Mouse (Mus musculus) gastrocnemius, adult 2 months (tissue): ENCODE data around the gene Slc8a1. TPM values are rescaled to one million over a fixed set of nuclear protein-coding genes. Genes with fewer than 3 reads are reported as not detected.
A peak's percentile ranks its signal among the peaks of the same experiment; 100 is the strongest.

Source experiments
- DNase-seq: peaks from one replicate; pipeline ENCODE4 v3.0.0; 2022
- H3K27ac ChIP-seq: fragments of 200-600 bp; 2 replicates; pipeline ENCODE4 v1.8.1; 2022; ENCODE audit warnings: mild to moderate bottlenecking
- H3K4me3 ChIP-seq: fragments of 200-600 bp; 2 replicates; pipeline ENCODE4 v1.8.1; 2022; ENCODE audit warnings: mild to moderate bottlenecking, moderate library complexity
- CTCF ChIP-seq: fragments of 200-600 bp; IDR thresholded peaks from 2 replicates; pipeline ENCODE4 v1.8.1; 2022; ENCODE audit warnings: antibody characterized with exemption, mild to moderate bottlenecking, moderate library complexity
- intact Hi-C: fragments of 180-260 bp; cut with DNase I; formaldehyde crosslinking; loops from one replicate; pipeline ENCODE4 v1.15.1; 2025
- total RNA-seq, 2 experiments: library from RNA; stranded (reverse); gene quantifications; 2 replicates each; pipeline ENCODE4 v1.2.3; 2021

Gene Slc8a1
- total RNA-seq, 2 experiments from 2014 or later, result 15.9 to 19.9 TPM

DNA sequence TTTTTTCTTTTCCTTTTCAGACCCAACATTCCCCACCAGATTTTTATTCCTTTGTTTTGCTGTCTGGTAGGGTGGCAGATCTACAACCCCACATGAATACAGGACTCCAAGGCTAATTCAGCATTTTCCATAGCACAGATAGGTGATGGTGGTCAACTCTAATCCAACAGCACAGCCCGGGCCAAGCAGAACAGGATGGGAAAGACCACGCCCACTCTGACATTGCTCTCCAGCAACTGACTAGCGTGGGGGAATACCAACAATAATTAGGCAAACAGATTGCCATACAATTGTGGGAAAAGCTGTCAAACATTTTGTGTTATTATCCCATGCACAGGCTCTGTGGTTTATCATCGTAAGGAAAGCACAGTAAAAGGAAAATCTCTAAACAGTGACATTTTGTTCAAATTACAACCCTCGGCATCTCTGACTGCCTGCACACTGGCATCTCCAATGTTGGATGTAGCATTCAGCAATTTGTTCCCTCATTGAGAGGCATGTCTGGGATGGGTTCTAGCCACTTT lies 233.0 kb downstream of the Slc8a1 start:
- Histone ChIP-seq H3K27ac (no peak overlapping the region), H3K4me3 (no peak overlapping the region)
- no peak for DNase-seq
- intact Hi-C loops, result no loop called here
- TF ChIP-seq CTCF, result no peak

DNA sequence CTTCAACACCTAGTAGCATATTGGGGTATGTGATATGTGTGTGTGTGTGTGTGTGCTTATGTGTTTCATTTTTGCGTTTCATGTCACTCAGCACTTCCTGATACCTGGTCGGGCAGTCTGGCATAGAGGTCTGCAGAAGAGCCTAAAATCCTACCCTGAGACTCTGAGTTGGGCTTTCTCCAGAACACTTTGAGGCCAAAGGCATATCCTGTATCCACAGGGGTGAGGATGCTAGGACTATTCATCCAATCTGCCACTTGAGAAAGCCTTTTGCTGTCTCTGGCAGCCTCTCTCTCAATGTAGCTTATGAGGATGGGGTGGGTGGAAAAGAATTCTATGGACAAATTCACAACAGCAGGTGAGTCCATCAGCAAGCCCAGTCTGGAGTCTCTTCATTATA lies 234.1 kb downstream of the Slc8a1 start:
- Histone ChIP-seq H3K27ac (no peak overlapping the region), H3K4me3 (no peak overlapping the region)
- no peak for TF ChIP-seq CTCF
- intact Hi-C loops, result no loop called here
- DNase-seq, result no peak

DNA sequence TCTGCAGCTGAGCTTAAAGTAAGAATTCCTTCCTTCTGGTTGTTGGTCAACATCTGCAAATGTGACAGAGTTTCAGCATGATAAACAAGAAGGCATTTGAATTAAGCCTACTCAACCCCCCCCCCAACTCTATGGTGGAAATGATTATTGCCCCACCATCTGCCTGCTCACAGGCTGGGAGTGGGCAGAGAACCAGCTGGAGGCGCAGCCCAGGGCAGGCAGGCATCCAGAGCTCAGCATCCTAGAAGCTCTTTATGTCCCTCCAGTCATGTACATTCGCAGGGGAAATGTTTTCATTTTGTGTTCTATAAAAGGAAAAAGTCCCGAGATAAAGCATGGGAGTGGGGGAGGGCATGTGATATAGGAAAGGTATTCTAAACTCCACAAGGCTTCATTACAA lies 235.4 kb downstream of the Slc8a1 start:
- DNase-seq, result no peak
- no peak overlapping the region for H3K27ac ChIP-seq
- intact Hi-C loops, result no loop called here
- TF ChIP-seq CTCF, result no peak
- no peak overlapping the region for H3K4me3 ChIP-seq

DNA sequence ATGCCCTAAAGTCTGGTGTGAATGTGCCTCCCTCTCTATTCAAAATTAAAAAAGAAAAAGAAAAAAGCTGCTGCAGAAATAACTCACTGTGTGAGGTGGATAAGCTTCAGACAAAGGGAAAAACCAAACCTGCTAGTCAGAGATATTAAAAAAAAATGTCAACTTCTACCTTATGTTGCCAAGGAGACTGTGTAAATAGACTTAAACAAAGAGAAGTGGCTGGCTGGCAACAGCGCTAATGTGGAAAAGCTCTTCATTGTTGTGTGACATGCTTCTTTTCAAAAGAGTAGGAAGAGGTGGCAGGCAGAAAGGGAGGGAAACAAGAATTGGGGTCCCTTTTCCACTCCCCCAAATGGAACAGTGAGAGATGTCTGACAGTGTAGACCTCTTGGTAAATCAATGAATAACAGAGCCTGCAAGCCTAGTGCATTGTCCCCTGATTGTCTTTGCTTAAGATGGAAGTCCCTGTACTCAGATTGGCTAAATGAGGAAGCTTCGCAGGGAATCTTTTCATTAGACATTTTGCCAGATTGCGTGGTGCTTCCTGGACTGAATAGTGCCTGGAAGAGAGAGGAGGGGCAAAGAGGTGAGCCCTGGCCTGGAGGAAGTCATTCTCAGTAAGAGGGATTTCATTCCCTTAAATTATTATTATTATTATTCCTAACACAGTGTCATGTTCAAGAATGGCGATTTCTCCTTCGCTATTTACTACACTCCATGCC lies 237.3 kb downstream of the Slc8a1 start:
- no peak for TF ChIP-seq CTCF
- no peak for DNase-seq
- Histone ChIP-seq H3K4me3 (no peak overlapping the region), H3K27ac (no peak overlapping the region)
- intact Hi-C loops, result no loop called here

DNA sequence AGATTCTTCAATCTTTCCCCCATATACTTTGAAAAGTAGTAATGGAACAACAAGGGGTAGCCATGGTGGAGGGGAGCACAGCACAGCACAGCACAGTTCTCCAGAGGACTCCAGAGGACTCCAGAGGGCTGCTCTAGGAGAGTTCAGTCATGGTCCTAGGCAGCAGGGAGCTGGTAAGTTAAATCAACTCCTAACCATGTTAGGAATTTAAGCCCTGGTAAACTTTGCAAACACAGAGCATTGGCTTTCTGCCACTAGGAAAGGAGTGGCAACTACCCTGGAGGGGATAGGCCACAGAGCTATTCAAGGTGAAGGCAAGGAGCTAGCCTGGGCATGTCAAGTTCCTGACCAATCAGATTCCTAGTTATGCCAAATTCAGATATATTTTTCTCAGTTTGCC lies 240.3 kb downstream of the Slc8a1 start:
- Histone ChIP-seq H3K27ac (no peak overlapping the region), H3K4me3 (no peak overlapping the region)
- TF ChIP-seq CTCF, result no peak
- no peak for DNase-seq
- intact Hi-C loops, result no loop called here

DNA sequence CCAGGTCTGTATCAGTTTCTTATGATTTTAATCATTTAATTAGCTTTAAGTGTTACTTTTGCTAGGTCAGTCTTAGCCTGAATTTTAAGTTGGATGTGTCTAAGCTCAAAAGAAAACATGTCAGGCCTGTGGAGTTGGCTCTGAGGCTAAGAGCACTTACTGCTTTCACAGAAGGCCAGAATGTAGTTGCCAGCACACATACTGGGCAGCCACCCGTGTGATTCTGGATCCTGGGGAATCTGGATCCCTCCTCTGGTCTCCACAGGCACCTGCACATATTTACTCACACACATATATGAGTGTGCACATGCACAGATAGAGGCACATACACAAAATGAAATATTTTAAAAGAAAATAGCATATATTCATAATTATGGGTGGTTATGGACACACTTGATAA lies 241.6 kb downstream of the Slc8a1 start:
- DNase-seq, result no peak
- intact Hi-C loops, result no loop called here
- no peak for TF ChIP-seq CTCF
- Histone ChIP-seq H3K27ac (no peak overlapping the region), H3K4me3 (no peak overlapping the region)

DNA sequence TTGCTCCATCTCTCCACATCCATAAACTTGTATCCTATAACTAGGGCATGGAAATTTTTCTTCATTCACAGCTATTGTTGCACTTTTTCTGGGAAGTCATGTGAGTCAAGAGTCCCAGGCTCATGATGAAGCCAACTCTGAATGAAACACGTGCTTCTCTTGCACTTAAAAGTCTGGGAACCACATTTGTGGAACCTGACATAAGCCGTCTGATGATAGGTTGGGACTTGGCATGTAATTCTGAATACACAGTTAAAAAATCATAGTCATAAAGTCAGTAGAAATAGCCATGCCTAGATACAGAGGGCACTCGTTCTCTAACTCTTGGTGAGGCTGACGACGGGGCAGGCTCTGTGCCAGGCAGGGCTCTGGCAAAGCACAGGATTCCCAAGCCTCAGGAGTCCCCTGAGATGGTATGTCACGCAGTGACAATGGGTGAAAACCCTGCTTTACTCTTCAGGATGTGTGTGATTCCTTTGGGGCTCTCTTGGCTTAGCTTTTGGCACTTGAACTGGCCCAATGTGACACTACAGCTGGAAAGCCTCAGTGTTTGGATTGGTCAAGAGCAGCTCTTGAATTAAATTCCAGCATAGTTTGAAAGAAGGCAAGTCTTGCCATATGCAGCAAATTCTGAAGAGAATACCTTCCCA lies 245.8 kb downstream of the Slc8a1 start:
- TF ChIP-seq CTCF, result no peak
- Histone ChIP-seq H3K4me3 (no peak overlapping the region), H3K27ac (no peak overlapping the region)
- intact Hi-C loops, result no loop called here
- DNase-seq, result peak; percentile 36

DNA sequence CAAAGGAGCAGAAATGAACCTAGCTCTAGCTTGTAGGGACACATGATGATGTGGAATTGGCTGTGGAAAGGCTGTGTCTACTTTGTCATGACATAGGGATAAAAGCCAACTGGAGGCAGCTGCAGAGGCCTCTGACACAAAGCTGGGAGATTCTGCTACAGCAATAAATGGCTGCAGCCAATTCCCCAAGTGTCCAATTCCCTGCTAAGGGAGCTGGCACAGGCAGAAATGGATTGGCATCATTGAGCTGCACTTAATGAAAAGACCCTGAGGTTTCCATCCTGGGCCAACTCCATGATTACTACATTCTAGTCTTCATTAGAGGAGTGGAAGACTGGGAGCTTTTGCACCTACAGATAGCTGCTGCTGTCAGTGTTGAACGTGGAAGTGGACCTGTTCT lies 251.8 kb downstream of the Slc8a1 start:
- H3K27ac ChIP-seq, result no peak overlapping the region
- no peak for DNase-seq
- no peak for TF ChIP-seq CTCF
- H3K4me3 ChIP-seq, result no peak overlapping the region
- intact Hi-C loops, result loop anchor here (10.0 kb wide), 1 partner anchor 178 kb away; no protein-coding TSS in a partner anchor

DNA sequence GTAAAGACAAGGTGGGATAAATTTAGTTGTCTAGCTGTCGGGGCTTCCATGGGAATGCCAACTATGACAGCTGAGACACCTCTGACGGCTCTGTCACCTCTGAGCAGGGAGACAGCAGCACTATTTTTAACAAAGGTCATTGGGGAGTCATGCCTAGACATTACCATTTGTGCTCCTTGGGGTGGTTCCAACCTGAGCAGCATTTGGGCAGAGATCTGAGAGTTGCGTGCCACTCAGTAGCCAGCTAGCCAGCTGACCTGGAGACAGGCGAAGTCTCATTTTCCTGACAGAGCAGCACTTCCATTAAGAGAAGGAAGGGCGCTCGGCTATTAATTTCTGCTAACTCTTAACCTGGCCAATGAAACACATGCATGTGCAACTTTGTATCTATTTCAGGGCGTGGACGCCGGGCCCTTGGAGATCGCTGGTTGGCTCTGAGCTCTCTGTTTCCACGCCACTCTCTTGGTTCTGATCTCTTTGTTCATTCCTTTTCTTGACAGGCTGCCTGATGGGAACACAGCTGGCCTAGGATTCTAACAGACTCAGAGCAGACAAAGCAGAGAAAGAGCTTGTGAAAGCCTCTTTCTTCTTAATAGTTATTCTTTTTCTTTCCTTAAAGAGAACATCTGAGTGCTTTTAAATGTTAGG lies 256.2 kb downstream of the Slc8a1 start:
- DNase-seq, result peak; percentile 89
- no peak for TF ChIP-seq CTCF
- H3K27ac ChIP-seq, result peak overlapping the region; percentile 85
- intact Hi-C loops, result loop anchor here (10.0 kb wide), 1 partner anchor 183 kb away; no protein-coding TSS in a partner anchor
- H3K4me3 ChIP-seq, result peak overlapping the region; percentile 5; the same call in 1 of the 2 replicates

DNA sequence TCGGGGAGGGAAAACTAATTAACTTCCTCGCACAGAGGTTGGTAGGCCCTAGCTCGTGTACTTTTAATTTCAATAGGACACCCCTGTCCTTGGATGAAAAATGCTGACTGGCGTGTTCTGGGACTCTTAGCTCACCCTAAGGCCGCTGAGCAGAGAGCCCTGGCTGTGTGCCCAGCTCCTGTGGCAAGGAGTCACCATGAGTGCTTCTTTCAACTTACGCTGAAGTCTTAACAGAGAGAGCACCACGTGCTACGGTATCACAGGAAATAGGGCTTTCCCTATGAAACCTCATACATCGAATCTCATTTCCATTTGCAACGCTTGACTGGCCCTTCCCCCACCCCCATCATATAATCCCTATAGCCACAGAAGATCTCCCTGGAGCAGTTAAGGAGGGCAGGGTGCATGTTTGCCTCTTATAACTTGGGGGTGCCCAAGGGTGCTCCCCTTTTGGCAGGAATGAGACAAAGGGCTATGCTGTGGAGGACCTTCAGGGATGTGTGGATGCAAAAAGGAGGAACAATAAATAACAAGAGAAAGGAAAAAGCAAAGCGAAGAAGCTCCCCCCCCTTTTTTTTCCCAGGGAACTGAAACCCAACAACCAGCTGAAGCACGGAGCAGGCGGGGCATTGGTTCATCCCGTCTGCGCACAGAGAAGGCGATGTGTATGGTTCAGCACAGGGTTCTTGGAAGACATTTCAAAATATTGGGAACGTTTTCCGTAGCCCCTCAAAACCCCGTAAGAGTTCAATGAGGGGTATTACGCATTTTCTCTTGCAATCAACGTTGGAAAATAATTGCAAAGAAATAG lies 257.6 kb downstream of the Slc8a1 start:
- intact Hi-C loops, result loop anchor here (10.0 kb wide), 1 partner anchor 184 kb away; no protein-coding TSS in a partner anchor
- TF ChIP-seq CTCF, result no peak
- peak; percentile 87 for DNase-seq
- H3K4me3 ChIP-seq, result peak overlapping the region; percentile 32
- peak overlapping the region; percentile 85 for H3K27ac ChIP-seq

DNA sequence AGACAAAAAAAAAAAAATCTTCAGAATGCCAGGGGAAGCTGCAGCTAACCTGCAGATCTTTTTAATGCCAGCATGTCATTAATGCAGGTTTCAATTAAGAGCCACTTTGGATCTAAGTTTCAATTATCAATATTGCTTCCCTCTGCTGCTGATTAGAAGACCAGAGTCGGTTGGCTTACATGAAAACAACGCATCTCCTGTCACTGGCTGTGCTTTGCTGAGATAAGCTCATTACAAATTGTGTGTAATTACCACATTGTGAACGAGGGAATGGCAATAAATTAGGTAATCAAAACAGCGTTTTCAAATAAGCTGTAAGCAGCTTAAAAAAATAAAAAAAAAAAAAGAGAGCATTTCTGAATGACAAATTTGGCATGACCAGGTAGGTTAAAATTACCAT lies 258.4 kb downstream of the Slc8a1 start:
- H3K27ac ChIP-seq, result peak overlapping the region; percentile 85; the same call in 1 of the 2 replicates
- no peak for DNase-seq
- H3K4me3 ChIP-seq, result no peak overlapping the region
- no peak for TF ChIP-seq CTCF
- intact Hi-C loops, result loop anchor here (5.0 to 10.0 kb wide), 2 partner anchors 185 to 307 kb away; no protein-coding TSS in a partner anchor

DNA sequence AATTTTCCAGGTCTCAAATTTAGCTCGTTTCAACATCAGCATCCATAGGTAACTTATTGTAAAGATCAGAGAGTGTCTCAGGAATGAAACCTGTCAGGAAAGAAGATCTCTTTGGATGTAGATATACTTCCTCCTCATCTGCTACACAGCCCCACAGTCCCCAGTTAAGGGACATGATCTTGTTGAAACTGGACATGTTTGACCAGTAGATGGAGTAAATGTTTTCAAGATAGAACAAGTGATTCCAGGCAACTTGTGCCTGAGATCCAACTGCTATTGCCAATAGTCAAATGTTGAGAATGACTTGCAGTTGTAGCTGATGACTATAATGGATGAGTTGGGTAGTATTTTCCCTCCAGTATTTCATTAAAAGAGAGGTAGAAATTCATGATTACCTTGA lies 260.8 kb downstream of the Slc8a1 start:
- TF ChIP-seq CTCF, result peak; percentile 55
- no peak for DNase-seq
- H3K27ac ChIP-seq, result no peak overlapping the region
- no peak overlapping the region for H3K4me3 ChIP-seq
- intact Hi-C loops, result loop anchor here (5.0 kb wide), 1 partner anchor 310 kb away; no protein-coding TSS in a partner anchor
